Mouse (Mus musculus): Measurements from ENCODE around the gene Rasa2.
"Not testable (repeated sequence)": the region's sequence is repeated elsewhere in the genome, so short reads cannot be mapped to it uniquely, and the experiment has no call there.

Rasa2 gene

DNA sequence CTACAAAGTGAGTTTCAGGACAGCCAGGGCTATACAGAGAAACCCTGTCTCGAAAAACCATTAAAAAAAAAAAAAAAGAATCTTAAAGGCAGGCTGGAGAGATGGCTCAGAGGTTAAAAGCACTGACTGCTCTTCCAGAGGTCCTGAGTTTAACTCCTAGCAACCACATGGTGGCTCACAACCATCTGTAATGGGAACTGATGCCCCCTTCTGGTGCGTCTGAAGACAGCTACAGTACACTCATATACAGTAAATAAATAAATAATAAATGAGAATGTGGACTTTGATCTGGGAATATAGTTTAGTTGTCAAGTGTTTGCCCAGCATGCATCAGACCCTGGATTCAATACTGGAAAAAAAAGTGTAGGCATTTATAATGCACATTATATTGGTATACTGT, 109.8 kb downstream of the Rasa2 start:
- not testable (repeated sequence) for DNase-seq

DNA sequence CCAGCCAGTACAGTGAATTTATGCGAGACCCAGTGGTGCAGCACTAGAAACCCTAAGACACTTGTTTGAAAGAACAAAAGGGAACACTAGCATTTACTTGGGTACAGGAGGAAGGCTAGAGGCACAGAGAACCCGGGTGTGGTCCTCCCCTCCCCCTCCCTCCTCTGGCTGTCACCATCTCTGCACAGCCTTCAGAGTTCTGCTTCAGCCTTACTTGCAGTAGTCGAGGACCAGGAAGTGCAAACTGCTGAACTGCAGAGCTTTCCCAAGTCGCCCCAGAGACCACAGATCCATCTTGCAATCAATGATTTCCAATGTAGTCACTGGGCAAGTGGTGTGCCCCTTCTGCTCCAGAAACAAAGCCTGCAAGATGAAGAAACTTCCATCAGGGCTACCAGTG, 114.0 kb downstream of the Rasa2 start:
- DNase-seq, result no peak

DNA sequence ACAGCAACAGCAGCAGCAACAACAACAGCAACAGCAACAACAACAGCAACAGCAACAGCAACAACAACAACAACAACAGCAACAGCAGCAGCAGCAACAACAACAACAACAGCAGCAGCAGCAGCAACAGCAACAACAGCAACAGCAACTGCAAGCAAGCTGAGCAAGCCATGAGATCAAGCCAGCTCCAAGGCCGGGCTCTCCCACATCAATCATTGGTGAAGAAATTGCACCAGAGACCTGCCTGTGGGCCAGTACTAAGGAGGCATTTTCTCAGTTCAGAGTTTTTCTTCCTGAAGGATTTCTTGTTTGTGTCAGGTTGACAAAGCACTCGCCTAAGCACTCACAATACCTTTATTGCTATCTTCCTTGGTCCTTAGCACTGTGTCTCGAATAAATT, 114.6 kb downstream of the Rasa2 start:
- no peak for DNase-seq

DNA sequence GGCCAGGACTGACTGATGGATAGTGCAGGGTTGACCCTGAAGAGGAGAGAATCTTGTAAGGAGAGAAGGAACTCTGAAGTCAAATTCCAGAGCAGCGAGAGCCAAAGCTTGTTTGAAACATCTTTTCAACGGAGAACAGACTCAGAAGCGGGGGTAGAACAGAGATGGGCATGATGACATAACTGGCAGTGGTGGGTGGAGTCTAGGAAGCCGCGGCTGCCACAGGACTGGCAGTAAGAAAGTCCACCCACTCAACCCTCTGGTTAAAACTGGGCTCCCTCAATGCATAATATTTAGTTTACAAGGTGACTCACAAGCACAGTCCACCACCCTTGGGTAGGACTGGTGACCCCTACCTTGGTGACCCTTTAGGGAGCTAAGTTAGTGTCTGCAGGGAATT, 115.7 kb downstream of the Rasa2 start:
- no peak for DNase-seq

DNA sequence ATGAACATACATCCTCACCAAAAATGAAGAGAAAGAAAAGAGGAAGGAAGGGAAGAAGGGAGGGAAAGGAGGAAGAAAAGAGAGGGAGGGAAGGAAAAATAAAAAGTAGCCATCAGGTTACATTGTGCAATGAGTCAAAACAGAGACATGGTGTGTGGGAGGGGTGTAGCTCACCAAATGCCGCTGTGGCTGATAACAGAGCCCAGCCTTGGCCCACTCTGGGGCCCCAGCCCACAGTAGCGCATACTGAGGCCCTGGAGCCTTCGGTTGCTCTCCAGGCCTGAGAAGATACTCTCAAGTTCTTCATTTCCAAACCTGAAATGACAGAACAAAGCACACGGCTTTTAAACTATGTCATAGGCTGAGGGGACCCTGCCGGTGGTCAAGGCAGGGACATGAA, 117.1 kb downstream of the Rasa2 start:
- DNase-seq, result no peak

DNA sequence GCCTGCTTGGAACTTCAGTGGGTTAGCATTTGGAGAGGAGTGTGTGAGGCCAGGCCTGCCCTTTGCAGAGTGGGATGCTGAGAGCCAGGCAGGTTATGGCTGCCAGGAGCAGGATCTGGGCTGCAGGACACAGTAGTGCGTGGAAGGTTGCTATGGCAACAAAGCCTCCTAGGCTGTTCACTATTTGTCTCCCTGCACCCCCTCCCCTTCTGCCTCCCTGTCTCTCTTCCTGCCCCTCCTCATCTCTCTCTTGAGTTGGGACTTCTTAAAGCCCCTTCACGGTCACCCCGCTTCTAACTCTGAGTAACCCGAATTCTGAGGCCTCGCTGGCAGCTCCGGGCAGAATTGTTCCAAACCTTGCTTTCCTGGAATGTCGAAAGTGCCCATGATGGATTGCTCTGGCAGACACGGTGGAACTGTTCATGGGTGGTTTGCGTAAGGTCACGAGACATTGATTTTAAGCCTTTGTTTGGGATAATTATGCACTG, 125.4 kb downstream of the Rasa2 start:
- no peak for DNase-seq

DNA sequence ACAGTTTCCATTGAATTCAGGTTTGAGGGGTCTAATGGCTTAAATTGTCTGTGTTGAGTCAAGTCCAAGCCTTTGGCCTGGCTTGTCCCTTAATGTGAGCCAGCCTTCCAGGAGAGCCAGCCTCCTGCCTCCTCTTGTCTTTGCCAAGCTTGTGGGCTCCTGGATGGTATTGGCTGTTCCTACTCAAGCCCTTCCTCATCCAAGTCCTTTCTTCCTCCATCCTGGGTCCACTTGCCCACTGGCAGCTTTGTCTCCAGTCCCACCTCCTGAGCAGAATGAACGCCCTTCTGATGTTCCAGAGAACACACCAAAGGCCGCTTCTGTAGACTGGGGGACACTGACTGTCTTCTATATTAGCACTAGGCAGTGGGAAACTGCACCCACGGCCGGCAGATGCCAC, 126.3 kb downstream of the Rasa2 start:
- DNase-seq, result no peak

DNA sequence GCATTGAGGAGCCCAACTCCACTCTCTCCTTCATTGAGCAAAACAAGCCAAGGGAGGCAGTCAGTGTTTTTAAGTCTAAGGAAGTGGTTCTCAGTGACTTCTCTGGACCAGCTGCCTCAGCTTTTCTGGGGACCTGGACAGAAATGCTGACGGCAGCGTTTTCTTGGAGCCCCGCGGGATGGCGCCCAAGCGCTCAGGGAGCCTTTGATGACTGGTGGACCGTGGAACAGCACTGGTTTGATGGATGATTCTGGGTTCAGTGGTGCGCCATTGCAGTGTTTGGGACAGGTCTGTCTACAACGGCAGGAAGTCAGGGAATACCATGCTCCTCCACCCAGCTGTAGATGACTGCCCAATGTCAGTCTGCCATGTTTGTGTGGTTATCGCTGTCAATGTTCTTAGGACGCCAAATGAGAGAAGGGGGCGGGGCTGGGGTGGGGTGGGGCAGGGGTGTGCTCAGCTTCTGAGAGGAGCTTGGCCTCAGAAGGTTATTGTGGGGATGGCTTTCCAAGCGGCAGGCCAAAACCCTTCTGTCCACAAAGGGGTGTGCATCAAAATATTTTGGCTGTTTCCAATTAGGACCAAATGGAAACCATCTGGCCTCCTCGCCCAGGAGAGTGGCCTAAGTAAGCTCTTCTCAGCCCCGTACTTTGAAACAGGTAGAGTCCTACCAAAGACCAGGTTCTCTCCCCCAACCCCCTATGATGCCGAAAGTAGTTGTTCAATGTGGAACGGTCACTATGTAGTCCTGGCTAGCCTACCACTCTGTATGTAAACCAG, 127.1 kb downstream of the Rasa2 start:
- no peak for DNase-seq

DNA sequence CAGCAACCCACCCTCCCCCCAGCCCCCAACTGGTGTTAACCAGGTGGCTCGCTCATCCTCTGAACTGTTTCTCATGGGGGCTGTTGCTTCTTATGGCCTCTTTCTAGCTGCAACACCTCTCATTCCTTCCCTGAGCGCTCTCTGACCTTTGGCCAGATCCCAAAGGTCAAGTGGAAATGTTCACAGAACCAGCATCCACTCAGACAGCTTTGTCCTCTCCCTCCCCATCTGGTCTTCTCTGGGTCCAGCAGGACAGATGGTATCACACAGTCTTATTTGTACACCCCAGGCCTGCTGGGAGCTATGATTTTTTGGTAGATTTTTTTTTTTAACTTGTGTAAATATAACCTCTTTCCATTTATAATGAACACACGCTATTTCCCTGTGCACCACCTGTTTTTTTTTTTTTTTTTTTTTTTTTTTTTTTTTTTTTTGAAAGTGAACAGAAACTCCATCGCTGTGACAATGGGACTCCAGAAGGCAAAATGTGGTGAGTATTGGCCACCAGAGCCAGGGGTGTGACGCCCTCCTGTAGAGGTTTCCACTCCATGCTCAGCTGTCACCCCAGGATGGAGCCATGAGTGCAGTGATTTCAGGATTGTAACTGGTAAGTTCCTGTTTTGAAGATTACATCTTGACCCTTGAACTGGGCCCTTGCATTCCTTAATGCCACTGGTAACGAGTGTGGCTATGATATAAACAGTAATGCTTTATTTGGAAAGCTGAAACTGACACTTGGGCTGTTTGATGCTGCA, 128.4 kb downstream of the Rasa2 start:
- DNase-seq, result no peak

DNA sequence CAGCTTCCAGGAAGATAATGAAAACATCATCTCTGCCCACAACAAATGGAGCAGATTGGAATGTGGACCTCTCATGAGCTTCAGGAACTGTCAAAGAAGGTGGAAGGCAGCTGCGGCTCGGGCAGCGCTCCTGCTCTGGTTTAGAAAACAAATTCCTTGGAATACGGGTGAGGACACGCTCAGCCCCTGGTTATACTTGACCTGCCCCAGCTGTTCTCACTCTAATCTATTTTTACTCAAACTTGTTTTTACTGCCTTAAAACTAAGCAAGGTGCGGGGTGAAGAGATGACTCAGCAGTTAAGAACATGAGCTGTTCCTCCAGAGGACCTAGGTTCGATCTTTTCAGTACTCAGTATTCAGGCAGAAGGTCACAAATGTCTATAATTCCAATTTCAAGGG, 130.2 kb downstream of the Rasa2 start:
- DNase-seq, result no peak

DNA sequence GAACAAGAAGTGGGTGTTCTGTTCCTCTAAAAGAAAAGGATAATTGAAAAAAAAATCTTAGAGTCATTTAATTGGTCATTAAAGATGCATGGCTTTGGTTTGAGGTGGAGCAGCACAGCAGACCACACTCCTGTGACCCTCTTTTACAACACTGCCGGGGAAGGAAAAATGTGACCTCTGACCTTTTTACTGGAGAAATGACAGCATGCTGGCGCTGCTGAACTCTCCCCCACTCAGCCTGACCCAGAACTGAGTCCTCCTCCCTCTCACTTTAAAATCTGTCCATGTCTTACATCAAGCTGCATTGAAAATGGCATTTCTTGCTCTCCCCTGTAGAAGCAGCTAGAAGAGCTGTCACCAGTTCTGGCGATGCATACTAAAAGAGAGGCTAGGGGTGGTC, 138.2 kb downstream of the Rasa2 start:
- no peak for DNase-seq

DNA sequence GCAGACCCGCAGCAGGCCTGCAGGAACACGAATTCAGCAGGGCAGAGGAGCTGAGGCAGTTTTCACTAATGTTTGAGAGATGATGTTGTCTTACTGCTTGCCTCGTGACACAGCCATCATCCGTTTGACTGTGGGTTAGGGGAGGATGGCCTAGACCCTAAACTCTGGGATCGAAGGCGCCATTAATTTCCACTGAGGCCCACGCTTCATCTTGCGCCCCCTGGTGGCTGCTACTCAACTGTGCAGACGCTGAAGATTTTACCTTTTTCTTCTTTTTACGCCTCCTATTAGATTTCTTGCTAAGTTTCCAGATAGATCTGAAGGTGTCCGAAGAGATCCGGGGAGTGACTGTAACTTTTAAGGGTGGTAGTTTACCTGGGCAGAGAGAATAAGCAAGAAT, 139.6 kb downstream of the Rasa2 start:
- DNase-seq, result no peak
